In the genomic region with DNA sequence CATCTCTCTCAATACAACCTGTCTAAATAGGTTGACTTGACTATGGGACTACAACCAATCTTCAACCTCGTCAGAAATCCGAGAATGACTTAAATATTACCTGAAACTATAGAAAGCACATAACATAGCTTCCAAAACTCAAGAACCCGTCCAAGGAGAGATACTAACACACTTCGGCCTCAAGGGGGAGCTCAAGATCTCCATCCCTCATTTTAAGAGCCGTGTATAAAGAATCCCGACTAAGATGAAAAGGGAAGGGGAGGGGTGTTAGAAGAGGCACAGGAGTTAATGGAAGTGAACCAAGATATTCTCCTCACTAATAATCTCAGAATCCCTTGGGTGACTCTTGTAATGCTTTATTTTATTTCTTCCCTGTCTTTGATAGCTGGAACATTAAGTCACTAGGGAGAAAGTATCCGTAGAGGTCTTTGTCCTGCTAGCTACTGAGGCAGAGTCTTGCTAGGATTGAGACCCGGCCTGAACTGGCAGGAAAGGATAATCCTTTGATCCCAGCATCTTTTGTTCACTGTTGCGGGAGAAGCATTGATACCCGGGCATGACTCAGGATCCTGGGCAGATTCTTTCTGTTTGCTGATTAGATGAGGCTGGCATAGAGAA, we compare ENCODE assay signal across 8 mouse cellular contexts. TPM values are rescaled to one million over a fixed set of nuclear protein-coding genes. Genes with fewer than 3 reads are reported as not detected.
A peak's percentile ranks its signal among the peaks of the same experiment; 100 is the strongest.
DNase-seq lines count a peak whose midpoint lies in the region; ATAC-seq and TF ChIP-seq lines count a peak whose summit lies in the region.

No protein-coding gene starts in this region.

- peak overlapping the region; percentile 28; the same call in 1 of the 2 replicates for H3K4me2 ChIP-seq in forebrain, embryonic 14.5 days (ENCODE audit: low read length)
- H3K4me2 ChIP-seq in myocyte (ENCODE audit: low read depth), result peak overlapping the region; percentile 66

- no peaks in the 10 kb centered on the region for H3K4me1 ChIP-seq in thymus, adult 2 months (replicated peaks; ENCODE audit: control insufficient read depth, insufficient read depth, low read length)
- H3K4me1 ChIP-seq in forebrain, embryonic 14.5 days (ENCODE audit: control insufficient read depth, insufficient read depth, low read length), result no peaks in the 10 kb centered on the region
- H3K4me1 ChIP-seq in liver, adult 2 months (ENCODE audit: control insufficient read depth, insufficient read depth, low read length), result peaks cover 7% of the 10 kb centered on the region; the same call in 1 of the 2 replicates

- peak; percentile 90 for ATAC-seq in forebrain, embryonic 14.5 days
- ATAC-seq in inflammation-experienced regulatory T-cells, adult 6 months, result peak; percentile 73

- no peaks in the 10 kb centered on the region for H3K36me3 ChIP-seq in thymus, adult 2 months (ENCODE audit: control insufficient read depth, insufficient read depth, low read length)
- no peaks in the 10 kb centered on the region for H3K36me3 ChIP-seq in forebrain, embryonic 14.5 days (ENCODE audit: control insufficient read depth, insufficient read depth, low read length)
- H3K36me3 ChIP-seq in liver, adult 2 months (ENCODE audit: control insufficient read depth, insufficient read depth, low read length), result no peaks in the 10 kb centered on the region
- H3K36me3 ChIP-seq in myocyte (ENCODE audit: control insufficient read depth, insufficient read depth), result no peaks in the 10 kb centered on the region

- H3K9me3 ChIP-seq in forebrain, embryonic 14.5 days (replicated peaks; ENCODE audit: control insufficient read depth, low read length), result no peaks in the 10 kb centered on the region

- no peak overlapping the region for H3K9ac ChIP-seq in forebrain, embryonic 14.5 days (ENCODE audit: low read length)
- no peak overlapping the region for H3K9ac ChIP-seq in liver, adult 2 months (ENCODE audit: low read depth, low read length)

- DNase-seq in thymus, adult 2 months, result peak; percentile 46
- no peak for DNase-seq in thymus, adult 18-20 months
- DNase-seq in cerebellum, adult 11 months, result peak; percentile 58
- peak; percentile 92 for DNase-seq in forebrain, embryonic 14.5 days (ENCODE audit: low spot score)
- peak; percentile 60 for DNase-seq in liver, adult 2 months (ENCODE audit: extremely low read depth, low read depth, low spot score)
- DNase-seq in thymus, postnatal 0 days (ENCODE audit: low spot score), result peak; percentile 71

- H3K27ac ChIP-seq in thymus, adult 2 months (ENCODE audit: control insufficient read depth, insufficient read depth, low read length), result no peak overlapping the region
- no peak overlapping the region for H3K27ac ChIP-seq in forebrain, embryonic 14.5 days (ENCODE audit: low read depth, low read length)
- H3K27ac ChIP-seq in liver, adult 2 months (replicated peaks; ENCODE audit: insufficient read depth, low read depth, low read length), result no peak overlapping the region

- 24% methylated on average over 10 of the region's 10 CpGs for WGBS in thymus, adult 2 months
- 3% methylated on average over 10 of the region's 10 CpGs for WGBS in forebrain, embryonic 14.5 days
- WGBS in liver, adult 2 months, result 24% methylated on average over 10 of the region's 10 CpGs

- no peak for TF ChIP-seq POLR2A in thymus, adult 2 months (IDR thresholded peaks at IDR 0.05; ENCODE audit: control insufficient read depth, extremely low read depth, insufficient read depth, low read length, poor library complexity)
- no peak for TF ChIP-seq POLR2A in liver, adult 2 months (IDR thresholded peaks at IDR 0.05; ENCODE audit: extremely low read depth, insufficient read depth, low read length)
- TF ChIP-seq POLR2A in myocyte (IDR thresholded peaks at IDR 0.05; ENCODE audit: insufficient read length, low read depth), result no peak

- no peak for TF ChIP-seq CTCF in thymus, adult 2 months (IDR thresholded peaks at IDR 0.05; ENCODE audit: borderline replicate concordance, control insufficient read depth, extremely low read depth, insufficient read depth, low read length, poor library complexity)
- TF ChIP-seq CTCF in liver, adult 2 months (IDR thresholded peaks at IDR 0.05; ENCODE audit: low read depth, low read length), result 0 out of 2 replicates have a peak, but pooled peaks have one; percentile 23

- no peaks in the 10 kb centered on the region for H3K27me3 ChIP-seq in thymus, adult 2 months (ENCODE audit: control insufficient read depth, insufficient read depth, low read length)
- no peaks in the 10 kb centered on the region for H3K27me3 ChIP-seq in forebrain, embryonic 14.5 days (replicated peaks; ENCODE audit: control insufficient read depth, insufficient read depth, low read length)
- no peaks in the 10 kb centered on the region for H3K27me3 ChIP-seq in liver, adult 2 months (ENCODE audit: control insufficient read depth, insufficient read depth, low read length)
- no peaks in the 10 kb centered on the region for H3K27me3 ChIP-seq in myocyte (ENCODE audit: control insufficient read depth, insufficient read depth, insufficient read length)

- no peak overlapping the region for H3ac ChIP-seq in myocyte (ENCODE audit: control insufficient read depth, insufficient read length)

- H3K4me3 ChIP-seq in thymus, adult 2 months (ENCODE audit: control insufficient read depth, insufficient read depth, low read length), result no peak overlapping the region
- no peak overlapping the region for H3K4me3 ChIP-seq in forebrain, embryonic 14.5 days (ENCODE audit: low read depth, low read length)
- no peak overlapping the region for H3K4me3 ChIP-seq in liver, adult 2 months (ENCODE audit: insufficient read depth, low read depth, low read length)
- H3K4me3 ChIP-seq in myocyte, result no peak overlapping the region

- H3K79me2 ChIP-seq in liver, adult 2 months (ENCODE audit: control insufficient read depth, insufficient read depth, low read length), result no peaks in the 10 kb centered on the region
- no peaks in the 10 kb centered on the region for H3K79me2 ChIP-seq in myocyte (ENCODE audit: control insufficient read depth, insufficient read depth)

TF ChIP-seq in myocyte, 11 proteins besides CTCF, POLR2A, EP300 and RAD21:
- TF ChIP-seq MYOD1 (IDR thresholded peaks at IDR 0.05; ENCODE audit: control insufficient read depth in 1 of 3, insufficient read length in 2 of 3, low read depth in 2 of 3), result no peak
- TF ChIP-seq MAX (IDR thresholded peaks at IDR 0.05; ENCODE audit: low read depth), result no peak
- TF ChIP-seq MYOG (IDR thresholded peaks at IDR 0.05; ENCODE audit: control insufficient read depth in 1 of 3, insufficient read depth in 1 of 3, insufficient read length in 2 of 3, low read depth in 2 of 3), result no peak
- no peak for TF ChIP-seq TCF3 (IDR thresholded peaks at IDR 0.05; ENCODE audit: insufficient read length, low read depth)
- TF ChIP-seq CEBPB (IDR thresholded peaks at IDR 0.05; ENCODE audit: insufficient read depth, poor library complexity, severe bottlenecking), result no peak
- no peak for TF ChIP-seq POLR2AphosphoS2 (IDR thresholded peaks at IDR 0.05; ENCODE audit: insufficient read length, low read depth)
- TF ChIP-seq SRF (IDR thresholded peaks at IDR 0.05; ENCODE audit: control insufficient read depth, insufficient read length, low read depth), result no peak
- no peak for TF ChIP-seq E2F4 (IDR thresholded peaks at IDR 0.05; ENCODE audit: insufficient read depth)
- no peak for TF ChIP-seq REST (IDR thresholded peaks at IDR 0.05; ENCODE audit: insufficient read depth, insufficient read length)
- no peak for TF ChIP-seq USF1 (IDR thresholded peaks at IDR 0.05; ENCODE audit: low read depth)
- TF ChIP-seq TCF12 (IDR thresholded peaks at IDR 0.05; ENCODE audit: insufficient read depth, poor library complexity, severe bottlenecking), result no peak

RNA-seq across cellular contexts. Expression of a gene that starts 17.3 kb away (rescaled TPM):
- polyA plus RNA-seq in thymus, adult 2 months (2012; rRNA removed), result 25.5 and 27.2 TPM in 2 replicates
- polyA plus RNA-seq in forebrain, embryonic 14.5 days (2014; fragmentation: Nextera tagmentation; extraction: Ambion mirVana), result 41.2 and 43.5 TPM in 2 replicates
- 10 to 100 TPM; 75.2 to 96.7 (median 91.0) TPM for polyA plus RNA-seq in inflammation-experienced regulatory T-cells, adult 6 months (2017; shearing (Covaris generic))
- 30.7 and 43.5 TPM in 2 replicates for total RNA-seq in liver, adult 2 months (2014; rRNA removed)
- polyA plus RNA-seq in liver, adult 2 months (2012; rRNA removed), result 10.7 and 16.1 TPM in 2 replicates
- 25.7 TPM for polyA plus RNA-seq in myocyte (2012; fragmentation: generic; extraction: Trizol)
- 70.3 and 75.3 TPM in 2 replicates for polyA plus RNA-seq in thymus, postnatal 0 days (2015; fragmentation: Nextera tagmentation; extraction: Ambion mirVana)

RNA-seq across cellular contexts. Expression of a gene that starts 57.1 kb away (rescaled TPM):
- polyA plus RNA-seq in thymus, adult 2 months (2012; rRNA removed), result 46.0 and 57.5 TPM in 2 replicates
- 171 and 174 TPM in 2 replicates for polyA plus RNA-seq in forebrain, embryonic 14.5 days (2014; fragmentation: Nextera tagmentation; extraction: Ambion mirVana)
- 100 to 1,000 TPM in 1 of 3 experiments, 10 to 100 TPM in 2; 67.1 to 106 (median 76.4) TPM for polyA plus RNA-seq in inflammation-experienced regulatory T-cells, adult 6 months (2017; shearing (Covaris generic))
- total RNA-seq in liver, adult 2 months (2014; rRNA removed), result 53.6 and 55.2 TPM in 2 replicates
- polyA plus RNA-seq in liver, adult 2 months (2012; rRNA removed), result 44.1 and 45.0 TPM in 2 replicates
- polyA plus RNA-seq in myocyte (2012; fragmentation: generic; extraction: Trizol), result 59.5 TPM
- polyA plus RNA-seq in thymus, postnatal 0 days (2015; fragmentation: Nextera tagmentation; extraction: Ambion mirVana), result 152 and 183 TPM in 2 replicates

Comparison
In these comparisons a context has a peak if more than half of its experiments do, and no peak if none do; other contexts are left out.
1. DNase-seq: peak in thymus, adult 2 months (single experiment), cerebellum, adult 11 months (single experiment), forebrain, embryonic 14.5 days (single experiment), liver, adult 2 months (single experiment) and thymus, postnatal 0 days (single experiment); none in thymus, adult 18-20 months (0 of 2).